Mouse (Mus musculus): ENCODE data around the gene Fut7. TPM values are rescaled to one million over a fixed set of nuclear protein-coding genes. Genes with fewer than 3 reads are reported as not detected.

The Fut7 gene
- polyA plus RNA-seq, 1 experiment from 2014 or later = not detected

DNA sequence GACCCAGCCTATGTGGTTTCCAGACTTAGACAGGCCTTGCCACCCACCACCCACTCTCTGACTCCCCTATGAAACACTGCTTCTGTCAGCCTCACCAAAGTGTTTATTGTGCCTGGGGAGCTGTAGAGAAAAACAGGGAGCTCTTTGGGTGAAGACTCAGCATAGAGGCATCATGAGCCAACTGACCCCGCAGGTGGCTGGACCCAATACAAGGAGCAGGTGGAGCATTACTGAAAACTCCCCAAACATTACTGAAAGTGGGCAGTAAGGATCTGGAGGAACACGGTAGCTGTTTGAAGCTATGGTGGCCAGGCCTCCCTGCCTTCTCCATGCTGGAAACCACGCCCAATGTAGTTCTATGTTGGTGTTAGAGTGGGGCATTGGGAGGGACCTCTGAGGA lies 40.6 kb downstream of the Fut7 start:
- Histone ChIP-seq H3K4me3 (ENCODE audit: low read length) (no peak overlapping the region), H3K27me3 (ENCODE audit: control insufficient read depth, insufficient read depth, low read length) (no peaks in the 10 kb centered on the region), H3K4me2 (replicated peaks; ENCODE audit: low read depth, low read length) (no peak overlapping the region), H3K4me1 (ENCODE audit: control insufficient read depth, insufficient read depth, low read length) (no peaks in the 10 kb centered on the region; the same call in none of the 2 replicates), H3K9ac (ENCODE audit: low read depth, low read length) (no peak overlapping the region), H3K27ac (ENCODE audit: low read depth, low read length) (no peak overlapping the region), H3K9me3 (ENCODE audit: control insufficient read depth, low read length) (no peaks in the 10 kb centered on the region), H3K36me3 (ENCODE audit: control insufficient read depth, insufficient read depth, low read length) (no peaks in the 10 kb centered on the region; the same call in 1 of the 2 replicates)
- 90% methylated on average over 3 of the region's 3 CpGs for WGBS
- no peak for ATAC-seq (ENCODE audit: low FRiP score, low TSS enrichment)

DNA sequence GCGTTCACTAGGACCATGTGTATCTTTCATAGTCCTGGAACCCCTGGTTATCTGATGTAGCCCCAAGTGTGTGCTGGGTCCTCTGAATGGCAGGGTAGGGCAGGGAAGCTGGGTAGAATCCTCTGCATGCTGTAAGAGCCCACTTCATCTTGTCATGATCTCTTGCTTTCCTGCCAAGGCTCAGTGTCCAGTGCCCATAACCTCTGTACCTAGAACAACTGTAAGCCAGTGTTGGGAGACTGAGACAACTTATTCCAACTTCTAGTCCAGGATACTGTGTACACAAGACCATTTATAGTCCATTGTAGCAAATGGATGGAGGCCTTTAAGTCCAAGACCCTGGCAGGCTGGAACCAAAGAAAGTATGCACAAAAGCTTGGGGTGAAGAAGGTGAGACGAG lies 42.2 kb downstream of the Fut7 start:
- ATAC-seq (ENCODE audit: low FRiP score, low TSS enrichment) = no peak
- Histone ChIP-seq H3K9me3 (ENCODE audit: control insufficient read depth, low read length) (no peaks in the 10 kb centered on the region), H3K9ac (ENCODE audit: low read depth, low read length) (no peak overlapping the region), H3K4me1 (ENCODE audit: control insufficient read depth, insufficient read depth, low read length) (no peaks in the 10 kb centered on the region; the same call in 1 of the 2 replicates), H3K36me3 (ENCODE audit: control insufficient read depth, insufficient read depth, low read length) (no peaks in the 10 kb centered on the region), H3K4me2 (replicated peaks; ENCODE audit: low read depth, low read length) (no peak overlapping the region), H3K27ac (ENCODE audit: low read depth, low read length) (no peak overlapping the region), H3K27me3 (ENCODE audit: control insufficient read depth, insufficient read depth, low read length) (no peaks in the 10 kb centered on the region), H3K4me3 (ENCODE audit: low read length) (no peak overlapping the region)
- WGBS = 86% methylated on average over 2 of the region's 2 CpGs

DNA sequence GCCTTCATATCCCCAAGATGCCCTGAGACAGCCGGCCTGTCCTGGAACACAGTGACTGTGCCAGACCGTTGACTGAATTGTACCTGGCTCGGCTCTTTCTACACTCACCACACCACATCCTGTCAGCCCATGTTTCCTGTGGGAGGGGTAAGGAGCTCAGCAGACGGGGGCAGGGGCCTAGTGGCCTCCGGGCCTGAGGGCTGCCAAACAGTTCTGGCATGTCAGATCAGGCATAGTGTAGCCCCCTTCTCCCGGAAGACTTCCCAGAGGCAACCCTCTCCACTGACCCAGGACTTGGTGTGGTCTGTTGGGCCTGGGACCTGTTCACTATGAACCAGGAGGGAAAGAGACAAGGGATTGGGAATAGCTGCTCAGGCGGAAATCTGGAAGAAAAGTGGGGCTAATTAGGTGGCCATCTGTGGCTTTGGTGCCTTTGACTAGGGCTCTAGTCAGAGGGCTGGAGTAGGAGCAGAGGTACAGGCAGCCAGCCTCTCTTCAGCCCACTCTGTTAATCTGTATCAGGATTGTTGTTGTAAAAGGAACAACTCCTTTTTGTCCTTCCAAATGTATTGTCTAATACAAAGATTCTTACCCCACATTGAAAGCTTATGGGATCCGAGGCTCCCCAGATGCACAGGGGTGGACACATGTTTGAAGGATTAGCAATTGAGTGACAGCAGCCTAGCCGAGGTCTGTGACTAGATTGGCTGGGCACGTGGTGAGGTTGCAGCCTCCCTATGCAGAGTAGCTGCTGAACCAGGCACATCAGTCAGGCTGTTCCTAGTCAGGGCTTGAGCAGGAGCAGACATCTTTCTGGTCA lies 43.0 kb downstream of the Fut7 start:
- Histone ChIP-seq H3K27me3 (ENCODE audit: control insufficient read depth, insufficient read depth, low read length) (no peaks in the 10 kb centered on the region), H3K9me3 (ENCODE audit: control insufficient read depth, low read length) (no peaks in the 10 kb centered on the region), H3K27ac (ENCODE audit: low read depth, low read length) (no peak overlapping the region), H3K4me3 (ENCODE audit: low read length) (no peak overlapping the region), H3K4me2 (replicated peaks; ENCODE audit: low read depth, low read length) (no peak overlapping the region), H3K9ac (ENCODE audit: low read depth, low read length) (no peak overlapping the region), H3K36me3 (ENCODE audit: control insufficient read depth, insufficient read depth, low read length) (no peaks in the 10 kb centered on the region), H3K4me1 (ENCODE audit: control insufficient read depth, insufficient read depth, low read length) (no peaks in the 10 kb centered on the region; the same call in 1 of the 2 replicates)
- WGBS = 48% methylated on average over 10 of the region's 10 CpGs
- ATAC-seq (ENCODE audit: low FRiP score, low TSS enrichment) = no peak

DNA sequence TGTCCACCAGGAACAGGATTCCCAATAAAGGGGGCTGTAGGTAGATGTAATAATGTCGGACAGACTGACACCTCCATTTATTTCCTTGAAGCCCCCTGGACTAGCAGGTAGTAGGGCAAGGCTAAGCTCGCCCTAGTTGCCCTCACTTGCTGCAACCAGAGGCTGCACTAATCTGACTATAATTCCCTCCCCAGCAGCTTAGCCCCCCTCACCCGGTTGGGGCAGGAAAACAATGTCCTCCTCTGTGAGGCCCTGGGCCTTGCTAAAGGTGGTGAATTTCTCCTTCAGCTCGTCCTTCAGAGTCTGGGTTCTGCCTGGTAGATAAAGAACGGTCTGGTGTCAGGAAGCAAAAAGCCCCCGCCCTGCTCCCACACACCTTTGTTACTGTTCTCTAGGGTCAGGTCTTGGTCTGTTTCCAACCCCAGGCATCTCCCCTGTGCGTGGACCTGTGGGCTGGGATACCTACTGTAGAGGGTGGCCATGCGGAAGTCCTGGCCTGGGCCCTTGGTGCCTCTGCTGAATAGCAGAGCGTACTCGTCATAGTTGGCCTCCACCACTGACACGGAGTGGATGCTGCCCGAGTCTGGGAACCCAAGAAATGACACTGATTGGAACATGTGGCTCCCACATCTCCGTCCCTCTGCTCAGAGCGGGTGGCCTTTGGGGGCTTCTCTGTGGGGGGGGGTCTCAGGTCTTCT lies 44.7 kb downstream of the Fut7 start:
- no peak for ATAC-seq (ENCODE audit: low FRiP score, low TSS enrichment)
- Histone ChIP-seq H3K27ac (ENCODE audit: low read depth, low read length) (no peak overlapping the region), H3K4me3 (ENCODE audit: low read length) (no peak overlapping the region), H3K36me3 (ENCODE audit: control insufficient read depth, insufficient read depth, low read length) (no peaks in the 10 kb centered on the region), H3K4me1 (ENCODE audit: control insufficient read depth, insufficient read depth, low read length) (no peaks in the 10 kb centered on the region), H3K4me2 (replicated peaks; ENCODE audit: low read depth, low read length) (no peak overlapping the region), H3K9ac (ENCODE audit: low read depth, low read length) (no peak overlapping the region), H3K27me3 (ENCODE audit: control insufficient read depth, insufficient read depth, low read length) (no peaks in the 10 kb centered on the region), H3K9me3 (ENCODE audit: control insufficient read depth, low read length) (no peaks in the 10 kb centered on the region)
- WGBS = 80% methylated on average over 14 of the region's 14 CpGs

DNA sequence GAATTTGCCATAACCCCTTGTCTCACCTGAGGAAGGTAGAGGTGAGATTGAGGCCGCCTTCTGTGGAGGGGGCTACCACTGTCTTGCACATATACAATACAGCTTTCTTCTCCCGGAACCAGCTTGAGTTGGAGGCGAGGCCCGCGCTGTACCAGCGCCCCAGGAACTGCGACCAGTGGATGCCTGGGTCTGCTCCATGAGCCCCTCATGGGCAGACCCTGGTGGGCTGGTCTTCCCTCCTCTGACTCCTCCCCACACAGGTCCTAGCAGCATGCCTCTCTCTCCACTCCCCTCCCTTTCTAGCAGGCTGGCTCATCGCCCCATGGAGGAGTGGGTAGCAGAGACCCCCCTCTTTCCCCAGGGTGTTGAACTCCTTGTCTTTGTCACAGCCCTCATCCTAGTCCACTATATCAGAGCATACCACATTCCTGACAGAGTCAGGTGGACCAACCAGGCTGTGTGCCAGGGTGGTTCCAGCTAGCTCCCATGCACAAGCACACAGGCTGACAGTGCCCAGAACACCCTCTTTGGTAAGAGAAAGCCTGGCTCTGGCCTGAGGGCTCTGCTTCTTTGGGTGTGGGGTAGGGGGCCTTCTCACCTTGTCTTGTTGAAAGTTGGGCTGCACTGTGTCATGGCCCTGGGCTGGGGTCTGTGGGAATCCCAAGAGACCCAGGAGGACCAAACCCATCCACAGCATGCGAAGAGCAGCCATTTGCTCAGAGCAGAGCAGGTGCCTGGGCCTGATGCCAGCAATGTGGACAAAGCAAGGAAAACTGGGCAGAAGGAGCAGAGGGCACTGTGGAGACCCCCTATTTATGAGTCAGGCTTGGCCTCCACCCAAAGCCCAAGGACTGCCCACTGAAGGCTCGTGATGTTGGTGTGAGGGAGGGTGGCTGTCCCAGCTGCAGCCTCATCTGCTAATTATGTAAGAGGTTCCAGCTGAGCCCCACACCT lies 46.2 kb downstream of the Fut7 start:
- H3K36me3 ChIP-seq (ENCODE audit: control insufficient read depth, insufficient read depth, low read length) = no peaks in the 10 kb centered on the region
- no peak overlapping the region for H3K4me3 ChIP-seq (ENCODE audit: low read length)
- no peak overlapping the region for H3K27ac ChIP-seq (ENCODE audit: low read depth, low read length)
- H3K27me3 ChIP-seq (ENCODE audit: control insufficient read depth, insufficient read depth, low read length) = no peaks in the 10 kb centered on the region
- no peak overlapping the region for H3K4me2 ChIP-seq (replicated peaks; ENCODE audit: low read depth, low read length)
- H3K9me3 ChIP-seq (ENCODE audit: control insufficient read depth, low read length) = no peaks in the 10 kb centered on the region
- no peaks in the 10 kb centered on the region for H3K4me1 ChIP-seq (ENCODE audit: control insufficient read depth, insufficient read depth, low read length)
- no peak overlapping the region for H3K9ac ChIP-seq (ENCODE audit: low read depth, low read length)
- WGBS = 77% methylated on average over 10 of the region's 10 CpGs
- ATAC-seq (ENCODE audit: low FRiP score, low TSS enrichment) = no peak

DNA sequence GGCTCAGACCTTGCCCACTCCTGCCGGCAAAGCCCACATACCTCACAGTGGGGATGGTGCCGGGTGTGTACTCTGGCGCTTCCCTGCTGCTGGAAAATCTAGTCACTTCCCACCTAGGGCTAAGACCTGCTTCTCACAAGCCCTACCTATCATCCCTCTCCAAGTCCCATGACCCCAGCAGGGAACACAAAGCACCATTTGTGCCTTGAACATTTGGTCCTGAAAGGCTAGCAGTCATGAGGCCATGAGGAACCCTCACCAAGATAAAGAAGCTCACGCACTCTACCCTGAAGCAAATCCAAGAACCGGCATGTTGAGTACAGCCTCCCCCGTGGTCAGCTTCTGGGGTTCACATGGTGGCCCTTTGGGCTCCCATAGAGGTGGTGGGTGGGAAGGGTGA lies 46.9 kb downstream of the Fut7 start, which contains the start of gene Ptgds:
Gene Ptgds (minus strand): TSS at position 78 of the 400 bp plus-strand sequence.
- Histone ChIP-seq H3K4me1 (ENCODE audit: control insufficient read depth, insufficient read depth, low read length) (no peaks in the 10 kb centered on the region), H3K4me2 (replicated peaks; ENCODE audit: low read depth, low read length) (no peak within 1 kb of the TSS), H3K36me3 (ENCODE audit: control insufficient read depth, insufficient read depth, low read length) (no peaks in the 10 kb centered on the region), H3K9me3 (ENCODE audit: control insufficient read depth, low read length) (no peaks in the 10 kb centered on the region), H3K9ac (ENCODE audit: low read depth, low read length) (no peak within 1 kb of the TSS), H3K27ac (ENCODE audit: low read depth, low read length) (no peak within 1 kb of the TSS), H3K4me3 (ENCODE audit: low read length) (no peak within 1 kb of the TSS), H3K27me3 (ENCODE audit: control insufficient read depth, insufficient read depth, low read length) (no peaks in the 10 kb centered on the region)
- WGBS = 50% methylated on average over 6 of the region's 6 CpGs
- ATAC-seq (ENCODE audit: low FRiP score, low TSS enrichment) = no peak

DNA sequence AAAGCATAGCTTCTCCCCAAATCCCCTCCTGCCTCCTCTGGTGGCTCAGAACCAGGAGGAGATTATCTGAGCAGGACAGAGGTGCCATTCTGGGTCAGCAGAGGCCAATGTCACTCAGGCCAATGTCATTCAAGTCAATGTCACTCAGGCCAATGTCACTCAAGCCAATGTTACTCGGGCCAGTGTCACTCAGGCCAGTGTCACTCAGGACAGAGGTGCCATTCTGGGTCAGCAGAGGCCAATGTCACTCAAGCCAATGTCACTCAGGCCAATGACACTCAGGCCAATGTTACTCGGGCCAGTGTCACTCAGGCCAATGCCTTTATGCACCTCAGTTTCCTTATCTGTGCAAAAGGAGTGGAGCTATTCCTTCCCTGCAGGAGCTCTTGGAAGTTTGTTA lies 49.5 kb downstream of the Fut7 start:
- WGBS = 77% methylated on average over 2 of the region's 2 CpGs
- Histone ChIP-seq H3K9ac (ENCODE audit: low read depth, low read length) (no peak overlapping the region), H3K4me2 (replicated peaks; ENCODE audit: low read depth, low read length) (no peak overlapping the region), H3K4me1 (ENCODE audit: control insufficient read depth, insufficient read depth, low read length) (no peaks in the 10 kb centered on the region), H3K27me3 (ENCODE audit: control insufficient read depth, insufficient read depth, low read length) (no peaks in the 10 kb centered on the region), H3K27ac (ENCODE audit: low read depth, low read length) (no peak overlapping the region), H3K4me3 (ENCODE audit: low read length) (no peak overlapping the region), H3K36me3 (ENCODE audit: control insufficient read depth, insufficient read depth, low read length) (no peaks in the 10 kb centered on the region), H3K9me3 (ENCODE audit: control insufficient read depth, low read length) (no peaks in the 10 kb centered on the region)
- no peak for ATAC-seq (ENCODE audit: low FRiP score, low TSS enrichment)

Measured in kidney, embryonic 14.5 days (tissue).